In genomic region chr5:135188214-135188554, GRCm38 (mm10) we compare ENCODE assay signal across 8 mouse cellular contexts. TPM values are rescaled to one million over a fixed set of nuclear protein-coding genes. Genes with fewer than 3 reads are reported as not detected.
DNase-seq lines count a peak whose midpoint lies in the region; ATAC-seq and TF ChIP-seq lines count a peak whose summit lies in the region.

No protein-coding gene starts in this region.

- peak overlapping the region; percentile 72 for H3K4me2 ChIP-seq in heart, embryonic 15.5 days
- peak overlapping the region; percentile 72 for H3K4me2 ChIP-seq in forebrain, postnatal 0 days (ENCODE audit: low read depth)

- peaks cover 33% of the 10 kb centered on the region for H3K4me1 ChIP-seq in heart, embryonic 15.5 days (replicated peaks)
- H3K4me1 ChIP-seq in ES-E14 (ENCODE audit: control insufficient read depth in 2 of 2, insufficient read depth in 2 of 2, low read length in 2 of 2, poor library complexity in 1 of 2) = no peaks in the 10 kb centered on the region; a peak in 1 of 4 replicates
- peaks cover 16% of the 10 kb centered on the region; the same call in 1 of the 2 replicates for H3K4me1 ChIP-seq in forebrain, postnatal 0 days (ENCODE audit: insufficient read depth)
- H3K4me1 ChIP-seq in midbrain, embryonic 10.5 days = peaks cover 37% of the 10 kb centered on the region

- in situ Hi-C loops in ES-E14 (cut with MboI; ENCODE audit: low sequenced_read_pairs in 2 of 2, unreplicated experiment in 2 of 2) = no loop called here

- H3K27me3 ChIP-seq in heart, embryonic 15.5 days = no peaks in the 10 kb centered on the region
- no peaks in the 10 kb centered on the region for H3K27me3 ChIP-seq in forebrain, postnatal 0 days (ENCODE audit: insufficient read depth, low read length)
- H3K27me3 ChIP-seq in midbrain, embryonic 10.5 days (ENCODE audit: low read depth, poor library complexity, severe bottlenecking) = no peaks in the 10 kb centered on the region

- no peaks in the 10 kb centered on the region for H3K36me3 ChIP-seq in heart, embryonic 15.5 days
- peaks cover 11% of the 10 kb centered on the region for H3K36me3 ChIP-seq in ES-E14 (ENCODE audit: control insufficient read depth, insufficient read depth, low read length, poor library complexity, severe bottlenecking)
- no peaks in the 10 kb centered on the region for H3K36me3 ChIP-seq in forebrain, postnatal 0 days (ENCODE audit: insufficient read depth)
- peaks cover 48% of the 10 kb centered on the region for H3K36me3 ChIP-seq in midbrain, embryonic 10.5 days

- TF ChIP-seq CTCF in forebrain, postnatal 0 days (IDR thresholded peaks at IDR 0.05; ENCODE audit: low read depth) = no peak

- peak overlapping the region; percentile 93 for H3K9ac ChIP-seq in heart, embryonic 15.5 days
- H3K9ac ChIP-seq in ES-E14 (ENCODE audit: insufficient read depth, low read depth, low read length, poor library complexity, severe bottlenecking) = peak overlapping the region; percentile 91
- peak overlapping the region; percentile 81 for H3K9ac ChIP-seq in forebrain, postnatal 0 days

- no peaks in the 10 kb centered on the region for H3K9me3 ChIP-seq in heart, embryonic 15.5 days (replicated peaks)
- no peaks in the 10 kb centered on the region for H3K9me3 ChIP-seq in ES-E14 (ENCODE audit: control insufficient read depth, insufficient read depth, low read depth, low read length)
- no peaks in the 10 kb centered on the region for H3K9me3 ChIP-seq in forebrain, postnatal 0 days (ENCODE audit: low read length)
- H3K9me3 ChIP-seq in midbrain, embryonic 10.5 days (replicated peaks) = peaks cover 10% of the 10 kb centered on the region; the same call in 1 of the 2 replicates

- peak overlapping the region; percentile 96 for H3K27ac ChIP-seq in heart, embryonic 15.5 days
- peak overlapping the region; percentile 85; the same call in 1 of the 2 replicates for H3K27ac ChIP-seq in ES-E14 (ENCODE audit: insufficient read depth, low read depth, low read length, poor library complexity, severe bottlenecking)
- H3K27ac ChIP-seq in forebrain, postnatal 0 days (ENCODE audit: low read depth, low read length) = peak overlapping the region; percentile 95
- peak overlapping the region; percentile 99 for H3K27ac ChIP-seq in midbrain, embryonic 10.5 days (replicated peaks)

- ATAC-seq in heart, embryonic 15.5 days (replicated peaks; ENCODE audit: insufficient number of reproducible peaks, insufficient read depth, low FRiP score, low read depth) = no peak
- ATAC-seq in forebrain, postnatal 0 days = no peak

- peak overlapping the region; percentile 83 for H3K4me3 ChIP-seq in heart, embryonic 15.5 days
- H3K4me3 ChIP-seq in ES-E14 (ENCODE audit: insufficient read depth in 1 of 2, low read depth in 1 of 2, low read length in 2 of 2, poor library complexity in 1 of 2, severe bottlenecking in 1 of 2) = peak overlapping the region; percentile 90 to 98
- peak overlapping the region; percentile 98 for H3K4me3 ChIP-seq in forebrain, postnatal 0 days (ENCODE audit: low read depth, low read length)
- peak overlapping the region; percentile 99 for H3K4me3 ChIP-seq in midbrain, embryonic 10.5 days

- WGBS in heart, embryonic 15.5 days = 1% methylated on average over 8 of the region's 8 CpGs
- WGBS in forebrain, postnatal 0 days = under 1% methylated on average over 8 of the region's 8 CpGs
- WGBS in midbrain, embryonic 10.5 days = 2% methylated on average over 8 of the region's 8 CpGs

- no peak for DNase-seq in heart, adult 11 months
- no peak for DNase-seq in ES-E14 (ENCODE audit: low read depth, low spot score)
- DNase-seq in forebrain, postnatal 0 days = no peak
- DNase-seq in midbrain, embryonic 10.5 days (ENCODE audit: low spot score) = no peak
- DNase-seq in thymus, postnatal 36 days = no peak
- no peak for DNase-seq in thymus, postnatal 4 days
- DNase-seq in cerebellum, postnatal 4 days (ENCODE audit: low spot score in 2 of 2) = no peak

TF ChIP-seq in ES-E14, 5 proteins besides CTCF, POLR2A, EP300 and RAD21:
- no peak for TF ChIP-seq MAFK (IDR thresholded peaks at IDR 0.05; ENCODE audit: insufficient read depth, low read depth, low read length)
- TF ChIP-seq CHD2 (IDR thresholded peaks at IDR 0.05; ENCODE audit: low read depth, low read length) = no peak
- no peak for TF ChIP-seq HCFC1 (IDR thresholded peaks at IDR 0.05; ENCODE audit: borderline replicate concordance, insufficient read depth, low read length)
- peak; percentile 74 for TF ChIP-seq ZNF384 (IDR thresholded peaks at IDR 0.05; ENCODE audit: low read depth, low read length)

RNA-seq across cellular contexts. Expression of gene Baz1b, which starts 1.1 kb away (rescaled TPM):
- 20.9 and 25.8 TPM in 2 replicates for polyA plus RNA-seq in heart, embryonic 15.5 days (2015; fragmentation: Nextera tagmentation; extraction: Ambion mirVana)
- total RNA-seq in ES-E14 (2012; rRNA removed) = 63.1 and 70.1 TPM in 2 replicates
- total RNA-seq in forebrain, postnatal 0 days (2014; rRNA removed) = 44.4 and 51.6 TPM in 2 replicates
- polyA plus RNA-seq in forebrain, postnatal 0 days (2015; fragmentation: Nextera tagmentation; extraction: Ambion mirVana) = 11.1 and 15.0 TPM in 2 replicates
- polyA plus RNA-seq in midbrain, embryonic 10.5 days (2016; fragmentation: Nextera tagmentation; extraction: Ambion mirVana) = 49.3 and 51.5 TPM in 2 replicates

RNA-seq across cellular contexts. Expression of gene Bcl7b, which starts 20.1 kb away (rescaled TPM):
- 39.3 and 39.4 TPM in 2 replicates for polyA plus RNA-seq in heart, embryonic 15.5 days (2015; fragmentation: Nextera tagmentation; extraction: Ambion mirVana)
- 15.0 and 17.5 TPM in 2 replicates for total RNA-seq in ES-E14 (2012; rRNA removed)
- 30.3 and 31.4 TPM in 2 replicates for total RNA-seq in forebrain, postnatal 0 days (2014; rRNA removed)
- 42.6 TPM in 2 replicates for polyA plus RNA-seq in forebrain, postnatal 0 days (2015; fragmentation: Nextera tagmentation; extraction: Ambion mirVana)
- 49.4 and 49.5 TPM in 2 replicates for polyA plus RNA-seq in midbrain, embryonic 10.5 days (2016; fragmentation: Nextera tagmentation; extraction: Ambion mirVana)

RNA-seq across cellular contexts. Expression of gene Tbl2, which starts 38.7 kb away (rescaled TPM):
- polyA plus RNA-seq in heart, embryonic 15.5 days (2015; fragmentation: Nextera tagmentation; extraction: Ambion mirVana) = 17.2 and 20.2 TPM in 2 replicates
- 49.6 and 99.0 TPM in 2 replicates for total RNA-seq in ES-E14 (2012; rRNA removed)
- 13.5 and 35.2 TPM in 2 replicates for total RNA-seq in forebrain, postnatal 0 days (2014; rRNA removed)
- 9.2 and 12.0 TPM in 2 replicates for polyA plus RNA-seq in forebrain, postnatal 0 days (2015; fragmentation: Nextera tagmentation; extraction: Ambion mirVana)
- polyA plus RNA-seq in midbrain, embryonic 10.5 days (2016; fragmentation: Nextera tagmentation; extraction: Ambion mirVana) = 23.6 and 25.8 TPM in 2 replicates
